Mouse (Mus musculus): ENCODE results near the gene Hoxb3. TPM values are rescaled to one million over a fixed set of nuclear protein-coding genes. Genes with fewer than 3 reads are reported as not detected.

The Hoxb3 gene
- total RNA-seq, 2 experiments from 2014 or later, result not detected

DNA sequence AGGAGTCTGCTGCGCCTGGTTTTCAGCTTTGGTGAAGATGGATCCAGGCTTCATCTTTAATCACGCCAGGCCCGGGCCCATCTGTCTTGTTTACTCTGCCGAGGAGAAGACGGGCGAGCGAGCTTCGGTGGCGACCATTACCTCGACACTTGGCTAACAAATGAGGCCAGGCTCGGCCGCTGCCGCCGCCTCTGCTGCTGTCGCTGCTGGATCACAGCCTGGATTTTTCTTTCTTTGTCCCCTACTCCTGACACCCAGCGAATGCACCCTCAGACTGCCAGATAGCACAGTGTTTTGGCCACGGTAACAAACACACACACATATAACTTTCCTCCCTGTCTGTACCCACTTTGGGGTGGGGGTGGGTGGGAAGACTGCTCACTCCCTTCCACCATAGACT lies 2.4 kb upstream of the Hoxb3 start:
- TF ChIP-seq CTCF (conservative IDR thresholded peaks at IDR 0.05), result no peak

GRCm38 (mm10) chr11:96321846-96322245 lies 1.3 kb upstream of the Hoxb3 start:
- TF ChIP-seq CTCF (conservative IDR thresholded peaks at IDR 0.05), result no peak
- no peak overlapping the region for H3K27ac ChIP-seq

More for the DNA sequence above, 2.4 kb upstream of the Hoxb3 start:
- Histone ChIP-seq H3K4me3 (no peak overlapping the region), H3K27ac (no peak overlapping the region)
- DNase-seq (ENCODE audit: low spot score in 2 of 2), result no peak

GRCm38 (mm10) chr11:96322738-96323137 lies 388 bp upstream of the Hoxb3 start:
- no peak for DNase-seq (ENCODE audit: low spot score in 2 of 2)
- Histone ChIP-seq H3K27ac (no peak overlapping the region), H3K4me3 (no peak overlapping the region)
- TF ChIP-seq CTCF (conservative IDR thresholded peaks at IDR 0.05), result no peak

More at GRCm38 (mm10) chr11:96321846-96322245, 1.3 kb upstream of the Hoxb3 start:
- no peak overlapping the region for H3K4me3 ChIP-seq
- no peak for DNase-seq (ENCODE audit: low spot score in 2 of 2)

- no peak for TF ChIP-seq CTCF (conservative IDR thresholded peaks at IDR 0.05)
- DNase-seq (ENCODE audit: low spot score in 2 of 2), result no peak
- H3K4me3 ChIP-seq, result no peak overlapping the region
- H3K27ac ChIP-seq, result no peak overlapping the region
Observed at GRCm38 (mm10) chr11:96324125-96324524, 999 bp downstream of the Hoxb3 start.

DNA sequence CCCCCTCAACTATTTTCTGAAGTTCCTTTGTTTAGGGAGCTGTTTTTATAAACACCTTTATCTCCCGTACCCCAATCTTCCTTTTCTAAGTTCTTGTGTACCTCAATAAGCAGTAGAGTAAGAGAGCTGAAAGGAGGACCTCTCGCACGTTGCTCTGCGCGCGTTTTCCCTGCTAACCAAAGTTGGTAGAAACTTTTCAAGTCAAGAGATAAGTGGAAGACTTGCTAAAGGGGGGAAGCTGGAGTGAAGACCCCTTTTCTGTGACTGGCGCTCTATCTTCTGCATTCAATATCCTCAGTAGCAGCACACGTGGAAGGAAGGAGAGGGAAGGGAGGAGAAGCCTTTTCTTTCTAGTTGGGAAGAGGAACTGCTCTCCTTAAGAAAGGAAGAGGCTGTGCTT lies 1.8 kb downstream of the Hoxb3 start:
- no peak for TF ChIP-seq CTCF (conservative IDR thresholded peaks at IDR 0.05)
- H3K4me3 ChIP-seq, result no peak overlapping the region
- no peak overlapping the region for H3K27ac ChIP-seq
- no peak for DNase-seq (ENCODE audit: low spot score in 2 of 2)

DNA sequence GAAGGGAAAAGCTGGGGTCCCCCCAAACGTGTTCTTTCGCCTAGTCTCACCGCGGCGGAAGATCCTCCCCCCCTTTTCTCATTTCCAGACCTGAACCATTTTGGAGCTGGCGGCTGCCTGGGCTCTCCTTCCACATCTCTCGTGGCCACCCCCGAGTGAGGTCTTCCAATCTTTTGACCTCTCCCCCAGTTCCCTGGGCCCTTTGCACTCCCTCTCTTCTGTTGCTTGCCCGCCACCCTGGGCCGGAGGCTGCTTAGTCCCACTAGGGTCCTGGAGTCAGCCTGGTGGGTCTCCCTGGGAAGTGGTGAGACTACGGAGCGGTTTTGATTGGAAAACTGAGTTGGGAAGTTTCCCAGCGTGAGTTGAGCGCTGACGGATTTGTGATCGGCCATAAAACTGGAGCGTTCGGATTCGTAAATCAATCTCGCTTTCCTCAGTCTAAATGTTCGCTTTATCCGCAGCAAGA lies 2.7 kb downstream of the Hoxb3 start:
- no peak for TF ChIP-seq CTCF (conservative IDR thresholded peaks at IDR 0.05)
- Histone ChIP-seq H3K4me3 (no peak overlapping the region), H3K27ac (no peak overlapping the region)
- no peak for DNase-seq (ENCODE audit: low spot score in 2 of 2)

DNA sequence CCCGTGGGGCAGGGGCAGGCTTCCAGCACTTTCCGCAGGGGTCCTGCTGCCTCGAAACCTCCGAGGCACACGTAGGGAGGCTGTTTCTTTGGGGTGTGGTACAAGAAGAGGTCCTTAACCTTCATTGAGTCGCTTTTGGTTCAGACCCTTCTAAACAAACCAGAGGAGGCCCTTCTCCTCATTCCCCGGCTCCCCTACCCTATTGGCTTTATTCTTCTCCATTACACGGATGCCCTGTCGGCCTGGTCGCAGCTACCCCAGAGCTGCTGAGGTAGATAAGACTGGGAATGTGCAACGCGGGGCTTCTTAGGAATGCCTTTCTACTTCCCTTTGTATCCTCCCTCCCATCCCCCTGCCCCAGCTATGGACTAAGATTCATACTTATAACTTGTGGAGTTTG lies 3.6 kb downstream of the Hoxb3 start:
- DNase-seq (ENCODE audit: low spot score in 2 of 2), result no peak
- no peak for TF ChIP-seq CTCF (conservative IDR thresholded peaks at IDR 0.05)
- Histone ChIP-seq H3K4me3 (no peak overlapping the region), H3K27ac (no peak overlapping the region)

DNA sequence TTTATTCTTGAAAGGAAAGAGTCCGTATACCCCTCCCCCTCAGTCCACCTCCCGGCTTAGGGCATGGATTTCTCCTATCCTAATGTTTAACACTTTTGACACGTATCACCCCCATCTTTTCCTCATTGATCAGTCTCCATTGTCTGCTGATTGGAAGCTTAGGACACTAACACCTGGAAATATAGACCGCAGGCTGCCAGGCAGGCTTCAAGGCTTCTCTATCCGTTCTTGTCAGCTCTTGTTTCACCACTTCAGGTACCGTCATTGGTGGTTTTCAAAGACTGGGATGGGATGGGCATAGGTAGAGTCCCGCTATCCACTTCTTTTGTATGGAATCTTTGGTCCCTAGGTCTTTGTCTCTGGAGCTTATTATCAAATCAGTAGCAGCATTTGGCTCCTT lies 4.0 kb downstream of the Hoxb3 start:
- Histone ChIP-seq H3K27ac (no peak overlapping the region), H3K4me3 (no peak overlapping the region)
- no peak for DNase-seq (ENCODE audit: low spot score in 2 of 2)
- no peak for TF ChIP-seq CTCF (conservative IDR thresholded peaks at IDR 0.05)

GRCm38 (mm10) chr11:96327750-96328149 lies 4.6 kb downstream of the Hoxb3 start:
- no peak overlapping the region for H3K27ac ChIP-seq
- DNase-seq (ENCODE audit: low spot score in 2 of 2), result no peak
- H3K4me3 ChIP-seq, result no peak overlapping the region
- TF ChIP-seq CTCF (conservative IDR thresholded peaks at IDR 0.05), result no peak

DNA sequence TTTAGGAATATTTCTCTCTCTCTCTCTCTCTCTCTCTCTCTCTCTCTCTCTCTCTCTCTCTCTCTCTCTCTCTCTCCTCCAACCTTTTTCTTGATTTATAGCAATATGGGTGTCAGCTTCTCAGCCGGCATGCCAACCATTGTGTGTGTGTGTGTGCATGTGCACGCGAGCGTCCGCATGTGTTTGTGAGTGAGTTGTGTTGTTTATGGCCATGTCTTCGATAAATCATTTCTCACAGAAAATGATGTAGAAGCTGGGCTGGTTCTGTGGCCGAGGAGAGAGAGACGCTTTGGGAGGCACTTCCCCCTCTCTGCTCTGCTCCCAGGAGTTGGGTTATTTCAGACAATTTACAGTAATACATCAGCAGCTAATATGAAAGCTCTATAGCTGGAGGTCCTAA lies 5.5 kb downstream of the Hoxb3 start:
- no peak for TF ChIP-seq CTCF (conservative IDR thresholded peaks at IDR 0.05)
- H3K27ac ChIP-seq, result no peak overlapping the region
- no peak for DNase-seq (ENCODE audit: low spot score in 2 of 2)
- H3K4me3 ChIP-seq, result no peak overlapping the region

DNA sequence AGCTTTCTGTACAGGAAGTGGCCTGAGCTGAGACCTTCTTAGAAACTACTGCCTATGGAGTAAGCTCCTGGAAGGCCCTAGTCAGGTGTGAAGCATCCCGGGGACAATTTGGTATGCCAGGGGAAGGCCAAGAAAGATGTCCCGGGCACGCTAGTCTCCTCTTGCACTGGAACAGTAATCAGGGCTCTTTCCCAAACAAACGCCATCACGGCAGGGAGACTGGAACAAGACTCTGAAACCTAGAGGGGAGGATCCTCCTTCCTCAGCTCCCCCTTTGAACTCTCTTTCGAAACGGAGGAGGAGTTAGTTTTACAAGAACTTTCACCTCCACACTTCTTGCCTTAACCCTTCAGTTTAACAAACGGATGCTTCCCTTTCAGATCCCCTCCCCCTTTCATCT lies 9.0 kb downstream of the Hoxb3 start:
- DNase-seq (ENCODE audit: low spot score in 2 of 2), result no peak
- no peak overlapping the region for H3K27ac ChIP-seq
- H3K4me3 ChIP-seq, result no peak overlapping the region
- no peak for TF ChIP-seq CTCF (conservative IDR thresholded peaks at IDR 0.05)

DNA sequence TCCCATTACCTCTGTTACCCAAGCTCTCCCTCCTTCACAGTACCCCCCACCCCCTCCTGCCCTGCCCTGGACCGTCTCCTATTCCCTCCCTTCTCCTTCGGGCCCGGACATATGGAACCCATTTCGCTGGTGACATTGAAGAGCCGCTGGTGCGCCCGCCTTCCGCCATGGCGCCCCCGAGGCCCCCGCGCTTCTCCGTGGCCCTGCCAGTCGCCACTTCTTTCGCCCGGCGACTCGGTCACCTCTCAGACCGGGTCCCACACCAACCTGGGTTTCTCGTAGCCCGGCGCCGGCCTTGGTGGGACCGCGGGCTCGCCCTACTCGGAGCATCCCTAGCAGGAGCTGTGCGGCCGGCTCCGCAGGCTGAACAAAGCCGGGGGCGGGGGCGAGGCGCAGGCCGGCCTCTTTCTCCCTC lies 9.5 kb downstream of the Hoxb3 start:
- no peak overlapping the region for H3K4me3 ChIP-seq
- H3K27ac ChIP-seq, result no peak overlapping the region
- TF ChIP-seq CTCF (conservative IDR thresholded peaks at IDR 0.05), result no peak
- DNase-seq (ENCODE audit: low spot score in 2 of 2), result no peak

- DNase-seq (ENCODE audit: low spot score in 2 of 2), result no peak
- H3K27ac ChIP-seq, result no peak overlapping the region
- H3K4me3 ChIP-seq, result no peak overlapping the region
- no peak for TF ChIP-seq CTCF (conservative IDR thresholded peaks at IDR 0.05)
Observed at GRCm38 (mm10) chr11:96333241-96334001, 10.3 kb downstream of the Hoxb3 start.

- Histone ChIP-seq H3K27ac (no peak overlapping the region), H3K4me3 (no peak overlapping the region)
- TF ChIP-seq CTCF (conservative IDR thresholded peaks at IDR 0.05), result no peak
- no peak for DNase-seq (ENCODE audit: low spot score in 2 of 2)
Observed at GRCm38 (mm10) chr11:96334002-96334364, 10.9 kb downstream of the Hoxb3 start.

All from layer of hippocampus, adult 2 months (tissue).